Mouse (Mus musculus) heart, adult 2 months (tissue): Measurements from ENCODE around the gene St8sia1. TPM values are rescaled to one million over a fixed set of nuclear protein-coding genes. Genes with fewer than 3 reads are reported as not detected.

Experiments used
- DNase-seq, 2 experiments: peaks; one replicate each; pipeline ENCODE4 v3.0.0; 2021
- H3K27ac ChIP-seq: fragments of 200-600 bp; 2 replicates; pipeline ENCODE4 v1.8.1; 2022
- H3K27me3 ChIP-seq: fragments of 200-500 bp; 2 replicates; pipeline ENCODE4 v1.6.1; 2012; ENCODE audit warnings: mild to moderate bottlenecking, low read length, inconsistent platforms, mixed read lengths; ENCODE audit not compliant: control insufficient read depth, insufficient read depth
- H3K36me3 ChIP-seq: fragments of 200-500 bp; 2 replicates; pipeline ENCODE4 v1.6.1; 2012; ENCODE audit warnings: low read length, inconsistent platforms; ENCODE audit not compliant: control insufficient read depth, insufficient read depth
- H3K4me1 ChIP-seq: fragments of 200-500 bp; 2 replicates; pipeline ENCODE4 v1.6.1; 2011; ENCODE audit warnings: low read length; ENCODE audit not compliant: control insufficient read depth, insufficient read depth
- H3K4me3 ChIP-seq: fragments of 200-600 bp; 2 replicates; pipeline ENCODE4 v1.8.1; 2022
- H3K79me2 ChIP-seq: fragments of 200-500 bp; replicated peaks from 2 replicates; pipeline ENCODE4 v1.6.1; 2012; ENCODE audit warnings: mild to moderate bottlenecking, inconsistent platforms, low read length, moderate library complexity, mixed read lengths; ENCODE audit not compliant: control insufficient read depth, insufficient read depth
- H3K9ac ChIP-seq: fragments of 200-500 bp; 2 replicates; pipeline ENCODE4 v1.6.1; 2012; ENCODE audit warnings: low read depth, mild to moderate bottlenecking, control low read depth, inconsistent platforms, low read length, mixed read lengths
- CTCF ChIP-seq: fragments of 200-600 bp; IDR thresholded peaks from 2 replicates; pipeline ENCODE4 v1.8.1; 2022; ENCODE audit warnings: antibody characterized with exemption, mild to moderate bottlenecking, moderate library complexity
- EP300 ChIP-seq: fragments of 200-500 bp; IDR thresholded peaks from 2 replicates; pipeline ENCODE4 v1.6.1; 2011; ENCODE audit warnings: low read depth, low read length, control low read depth; ENCODE audit not compliant: insufficient read depth
- POLR2A ChIP-seq: fragments of 200-500 bp; IDR thresholded peaks from 2 replicates; pipeline ENCODE4 v1.6.1; 2011; ENCODE audit warnings: mild to moderate bottlenecking, low read depth, low read length, control low read depth; ENCODE audit not compliant: insufficient read depth
- WGBS: fragments of 180-500 bp; shearing (Covaris S2); methylation state at CpG from one replicate; pipeline ENCODE4 v1.1.7; 2018; 5-methylcytosine and 5-hydroxymethylcytosine counted together
- intact Hi-C: fragments of 180-260 bp; cut with DNase I; formaldehyde crosslinking; loops from one replicate; pipeline ENCODE4 v1.15.1; 2025
- polyA plus RNA-seq: library from polyadenylated mRNA; depleted of rRNA; stranded (reverse); fragments of >200 nt; gene quantifications from 2 replicates; pipeline ENCODE4 v1.2.3, GENCODE M21; 2012
- total RNA-seq, 2 experiments: library from RNA; stranded (reverse); gene quantifications; 2 replicates each; pipeline ENCODE4 v1.2.3; 2021

The St8sia1 gene
- total and polyA plus RNA-seq, 3 experiments: 0.10 to 0.11 (median 0.10) TPM

GRCm38 (mm10) chr6:142996887-142997286 is 32.6 kb upstream of the St8sia1 start:
- H3K79me2 ChIP-seq: no peaks in the 10 kb centered on the region
- no peak overlapping the region for H3K4me3 ChIP-seq
- no peak overlapping the region for H3K27ac ChIP-seq
- WGBS: 87% methylated on average over 3 of the region's 3 CpGs
- no peak for DNase-seq
- H3K4me1 ChIP-seq: peaks cover 1% of the 10 kb centered on the region; the same call in 1 of the 2 replicates
- no peak overlapping the region for H3K9ac ChIP-seq
- TF ChIP-seq CTCF (no peak), EP300 (no peak), POLR2A (no peak)
- H3K36me3 ChIP-seq: no peaks in the 10 kb centered on the region
- H3K27me3 ChIP-seq: no peaks in the 10 kb centered on the region
- intact Hi-C loops: no loop called here

- peaks cover 1% of the 10 kb centered on the region; the same call in 1 of the 2 replicates for H3K4me1 ChIP-seq
- no peaks in the 10 kb centered on the region for H3K79me2 ChIP-seq
- intact Hi-C loops: no loop called here
- H3K4me3 ChIP-seq: no peak overlapping the region
- H3K36me3 ChIP-seq: no peaks in the 10 kb centered on the region
- H3K27me3 ChIP-seq: no peaks in the 10 kb centered on the region
- TF ChIP-seq CTCF: no peak
- no peak for TF ChIP-seq POLR2A
- TF ChIP-seq EP300: no peak
- 66% methylated on average over 5 of the region's 5 CpGs for WGBS
- H3K9ac ChIP-seq: no peak overlapping the region
- DNase-seq: peak; percentile 34 to 35
- no peak overlapping the region for H3K27ac ChIP-seq
These were observed 31.3 kb upstream of the St8sia1 start for GRCm38 (mm10) chr6:142995567-142995966.

GRCm38 (mm10) chr6:142994821-142995220 is 30.6 kb upstream of the St8sia1 start:
- Histone ChIP-seq H3K36me3 (no peaks in the 10 kb centered on the region), H3K4me1 (peaks cover 1% of the 10 kb centered on the region; the same call in 1 of the 2 replicates), H3K27ac (no peak overlapping the region), H3K27me3 (no peaks in the 10 kb centered on the region), H3K79me2 (no peaks in the 10 kb centered on the region), H3K4me3 (no peak overlapping the region), H3K9ac (no peak overlapping the region)
- DNase-seq: no peak
- intact Hi-C loops: no loop called here
- 64% methylated on average over 7 of the region's 7 CpGs for WGBS
- no peak for TF ChIP-seq EP300
- no peak for TF ChIP-seq POLR2A
- no peak for TF ChIP-seq CTCF

GRCm38 (mm10) chr6:142993705-142994698 is 29.8 kb upstream of the St8sia1 start:
- H3K27ac ChIP-seq: no peak overlapping the region
- H3K27me3 ChIP-seq: no peaks in the 10 kb centered on the region
- H3K4me1 ChIP-seq: peaks cover 2% of the 10 kb centered on the region
- H3K4me3 ChIP-seq: no peak overlapping the region
- H3K9ac ChIP-seq: no peak overlapping the region
- TF ChIP-seq CTCF (no peak), POLR2A (no peak), EP300 (no peak)
- intact Hi-C loops: no loop called here
- WGBS: 24% methylated on average over 14 of the region's 14 CpGs
- DNase-seq: no peak
- no peaks in the 10 kb centered on the region for H3K79me2 ChIP-seq
- H3K36me3 ChIP-seq: no peaks in the 10 kb centered on the region

- H3K27ac ChIP-seq: no peak overlapping the region
- DNase-seq: no peak
- no peaks in the 10 kb centered on the region for H3K36me3 ChIP-seq
- H3K4me3 ChIP-seq: no peak overlapping the region
- no peak overlapping the region for H3K9ac ChIP-seq
- no peaks in the 10 kb centered on the region for H3K27me3 ChIP-seq
- no peaks in the 10 kb centered on the region for H3K79me2 ChIP-seq
- intact Hi-C loops: no loop called here
- TF ChIP-seq CTCF (no peak), POLR2A (no peak), EP300 (no peak)
- 35% methylated on average over 2 of the region's 2 CpGs for WGBS
- peaks cover 2% of the 10 kb centered on the region for H3K4me1 ChIP-seq
These were observed 28.7 kb upstream of the St8sia1 start for GRCm38 (mm10) chr6:142992971-142993370.

GRCm38 (mm10) chr6:142992099-142992498 is 27.8 kb upstream of the St8sia1 start:
- H3K27me3 ChIP-seq: no peaks in the 10 kb centered on the region
- no peaks in the 10 kb centered on the region for H3K79me2 ChIP-seq
- H3K27ac ChIP-seq: no peak overlapping the region
- no peak for DNase-seq
- WGBS: 54% methylated on average over 7 of the region's 7 CpGs
- H3K36me3 ChIP-seq: no peaks in the 10 kb centered on the region
- no peak overlapping the region for H3K9ac ChIP-seq
- H3K4me1 ChIP-seq: peaks cover 2% of the 10 kb centered on the region
- no peak overlapping the region for H3K4me3 ChIP-seq
- TF ChIP-seq CTCF (no peak), EP300 (no peak), POLR2A (no peak)
- intact Hi-C loops: no loop called here
